In genomic region chr4:89881083-89881482, GRCm38 (mm10) we compare ENCODE assay signal across 14 mouse cellular contexts.
A peak's percentile ranks its signal among the peaks of the same experiment; 100 is the strongest.
DNase-seq lines count a peak whose midpoint lies in the region; ATAC-seq and TF ChIP-seq lines count a peak whose summit lies in the region.
"Had no signal": no experiment of that assay in that cellular context is flagged by ENCODE, and none has a peak within 500 bp of the region (broad histone marks: within the 10 kb centered on the region; RNA-seq: fewer than 3 reads in every experiment).

No protein-coding gene starts in this region.

- no peaks in the 10 kb centered on the region for H3K9me3 ChIP-seq in forebrain, postnatal 0 days (ENCODE audit: low read length)
- H3K9me3 ChIP-seq in forebrain, embryonic 16.5 days (ENCODE audit: control insufficient read depth, low read length), result no peaks in the 10 kb centered on the region
- no peaks in the 10 kb centered on the region for H3K9me3 ChIP-seq in midbrain, embryonic 15.5 days
- no peaks in the 10 kb centered on the region for H3K9me3 ChIP-seq in midbrain, embryonic 10.5 days (replicated peaks)
- no peaks in the 10 kb centered on the region for H3K9me3 ChIP-seq in stomach, postnatal 0 days (ENCODE audit: control insufficient read depth, low read length)
- H3K9me3 ChIP-seq: hindbrain, embryonic 13.5 days; limb, embryonic 12.5 days; lung, embryonic 15.5 days; midbrain, embryonic 13.5 days had no signal

- WGBS in forebrain, postnatal 0 days, result 51% methylated on average over 3 of the region's 3 CpGs
- 50% methylated on average over 3 of the region's 3 CpGs for WGBS in forebrain, embryonic 16.5 days
- WGBS in midbrain, embryonic 15.5 days, result 52% methylated on average over 3 of the region's 3 CpGs
- 53% methylated on average over 3 of the region's 3 CpGs for WGBS in midbrain, embryonic 10.5 days
- 51% methylated on average over 3 of the region's 3 CpGs for WGBS in stomach, postnatal 0 days

- H3K4me3 ChIP-seq in forebrain, postnatal 0 days (ENCODE audit: low read depth, low read length), result no peak overlapping the region
- no peak overlapping the region for H3K4me3 ChIP-seq in forebrain, embryonic 16.5 days (replicated peaks; ENCODE audit: low read length)
- no peak overlapping the region for H3K4me3 ChIP-seq in midbrain, embryonic 15.5 days
- H3K4me3 ChIP-seq in midbrain, embryonic 10.5 days, result no peak overlapping the region
- H3K4me3 ChIP-seq in stomach, postnatal 0 days (ENCODE audit: low read depth, low read length), result no peak overlapping the region
- H3K4me3 ChIP-seq: hindbrain, embryonic 13.5 days; limb, embryonic 12.5 days; lung, embryonic 15.5 days; midbrain, embryonic 13.5 days had no signal

- H3K4me1 ChIP-seq in forebrain, postnatal 0 days (ENCODE audit: insufficient read depth), result no peaks in the 10 kb centered on the region
- no peaks in the 10 kb centered on the region for H3K4me1 ChIP-seq in forebrain, embryonic 16.5 days (replicated peaks; ENCODE audit: control insufficient read depth, insufficient read depth, low read length)
- 0 out of 2 replicates have a peak, but pooled peaks cover 2% of the 10 kb centered on the region for H3K4me1 ChIP-seq in midbrain, embryonic 15.5 days
- peaks cover 4% of the 10 kb centered on the region; the same call in 1 of the 2 replicates for H3K4me1 ChIP-seq in midbrain, embryonic 10.5 days
- no peaks in the 10 kb centered on the region for H3K4me1 ChIP-seq in stomach, postnatal 0 days (replicated peaks; ENCODE audit: control insufficient read depth, insufficient read depth)
- H3K4me1 ChIP-seq: limb, embryonic 12.5 days; lung, embryonic 15.5 days had no signal

- no peaks in the 10 kb centered on the region for H3K36me3 ChIP-seq in forebrain, postnatal 0 days (ENCODE audit: insufficient read depth)
- H3K36me3 ChIP-seq in forebrain, embryonic 16.5 days (ENCODE audit: control insufficient read depth, insufficient read depth), result no peaks in the 10 kb centered on the region
- no peaks in the 10 kb centered on the region for H3K36me3 ChIP-seq in midbrain, embryonic 15.5 days (replicated peaks)
- H3K36me3 ChIP-seq in midbrain, embryonic 10.5 days, result no peaks in the 10 kb centered on the region
- no peaks in the 10 kb centered on the region for H3K36me3 ChIP-seq in stomach, postnatal 0 days (ENCODE audit: control insufficient read depth, insufficient read depth, low read length)
- H3K36me3 ChIP-seq: hindbrain, embryonic 13.5 days; limb, embryonic 12.5 days; lung, embryonic 15.5 days; midbrain, embryonic 13.5 days had no signal

- peak; percentile 53; the same call in 1 of the 2 replicates for ATAC-seq in forebrain, postnatal 0 days
- ATAC-seq in forebrain, embryonic 16.5 days, result no peak
- ATAC-seq in midbrain, embryonic 15.5 days (replicated peaks), result peak; percentile 63; the same call in 1 of the 2 replicates
- no peak for ATAC-seq in stomach, postnatal 0 days (ENCODE audit: low FRiP score, low TSS enrichment)
- ATAC-seq: midbrain, embryonic 13.5 days had no signal

- H3K9ac ChIP-seq in forebrain, postnatal 0 days, result no peak overlapping the region
- no peak overlapping the region for H3K9ac ChIP-seq in forebrain, embryonic 16.5 days (replicated peaks; ENCODE audit: low read depth, low read length)
- no peak overlapping the region for H3K9ac ChIP-seq in midbrain, embryonic 15.5 days
- no peak overlapping the region for H3K9ac ChIP-seq in stomach, postnatal 0 days (ENCODE audit: low read length)
- H3K9ac ChIP-seq: hindbrain, embryonic 13.5 days; limb, embryonic 12.5 days; lung, embryonic 15.5 days; midbrain, embryonic 13.5 days had no signal

- H3K4me2 ChIP-seq in forebrain, postnatal 0 days (ENCODE audit: low read depth), result no peak overlapping the region
- H3K4me2 ChIP-seq in forebrain, embryonic 16.5 days (ENCODE audit: low read length), result no peak overlapping the region
- no peak overlapping the region for H3K4me2 ChIP-seq in midbrain, embryonic 15.5 days
- no peak overlapping the region for H3K4me2 ChIP-seq in stomach, postnatal 0 days (replicated peaks; ENCODE audit: low read depth)
- H3K4me2 ChIP-seq: hindbrain, embryonic 13.5 days; limb, embryonic 12.5 days; lung, embryonic 15.5 days; midbrain, embryonic 13.5 days had no signal

- no peaks in the 10 kb centered on the region for H3K27me3 ChIP-seq in forebrain, postnatal 0 days (ENCODE audit: insufficient read depth, low read length)
- H3K27me3 ChIP-seq in forebrain, embryonic 16.5 days (replicated peaks; ENCODE audit: control insufficient read depth, insufficient read depth, low read length), result no peaks in the 10 kb centered on the region
- H3K27me3 ChIP-seq in midbrain, embryonic 15.5 days (replicated peaks), result no peaks in the 10 kb centered on the region
- H3K27me3 ChIP-seq in midbrain, embryonic 10.5 days (ENCODE audit: low read depth, poor library complexity, severe bottlenecking), result no peaks in the 10 kb centered on the region
- no peaks in the 10 kb centered on the region for H3K27me3 ChIP-seq in stomach, postnatal 0 days (ENCODE audit: control insufficient read depth, insufficient read depth, low read length)
- H3K27me3 ChIP-seq: hindbrain, embryonic 13.5 days; limb, embryonic 12.5 days; lung, embryonic 15.5 days; midbrain, embryonic 13.5 days had no signal

- peak; percentile 50 for DNase-seq in forebrain, postnatal 0 days
- no peak for DNase-seq in midbrain, embryonic 10.5 days (ENCODE audit: low spot score)
- DNase-seq in forelimb bud, embryonic 11.5 days (ENCODE audit: low read depth, low spot score), result peak; percentile 1
- no peak for DNase-seq in stomach, postnatal 0 days (ENCODE audit: low spot score)
- DNase-seq in thymus, postnatal 4 days, result no peak
- no peak for DNase-seq in lung, postnatal 4 days
- DNase-seq: kidney, postnatal 14 days; thymus, postnatal 36 days had no signal

- H3K27ac ChIP-seq in forebrain, postnatal 0 days (ENCODE audit: low read depth, low read length), result no peak overlapping the region
- no peak overlapping the region for H3K27ac ChIP-seq in forebrain, embryonic 16.5 days (ENCODE audit: low read length)
- H3K27ac ChIP-seq in midbrain, embryonic 15.5 days, result no peak overlapping the region
- H3K27ac ChIP-seq in midbrain, embryonic 10.5 days (replicated peaks), result no peak overlapping the region
- H3K27ac ChIP-seq in stomach, postnatal 0 days (replicated peaks), result no peak overlapping the region
- H3K27ac ChIP-seq: hindbrain, embryonic 13.5 days; limb, embryonic 12.5 days; lung, embryonic 15.5 days; midbrain, embryonic 13.5 days had no signal

- TF ChIP-seq CTCF in forebrain, postnatal 0 days (IDR thresholded peaks at IDR 0.05; ENCODE audit: low read depth), result peak; percentile 65
- peak; percentile 47 for TF ChIP-seq CTCF in stomach, postnatal 0 days (IDR thresholded peaks at IDR 0.05; ENCODE audit: low read depth)

- TF ChIP-seq EP300 in stomach, postnatal 0 days (optimal IDR thresholded peaks at IDR 0.05), result no peak

Comparison
In these comparisons a context has a peak if more than half of its experiments do, and no peak if none do; other contexts are left out.
1. ATAC-seq: peak in forebrain, postnatal 0 days (single experiment) and midbrain, embryonic 15.5 days (single experiment); none in forebrain, embryonic 16.5 days (single experiment) and stomach, postnatal 0 days (single experiment).
2. DNase-seq: peak in forebrain, postnatal 0 days (single experiment) and forelimb bud, embryonic 11.5 days (single experiment); none in midbrain, embryonic 10.5 days (single experiment), stomach, postnatal 0 days (single experiment), thymus, postnatal 4 days (single experiment) and lung, postnatal 4 days (0 of 2).